ENCODE assay signal across 15 mouse cellular contexts in the genomic region with DNA sequence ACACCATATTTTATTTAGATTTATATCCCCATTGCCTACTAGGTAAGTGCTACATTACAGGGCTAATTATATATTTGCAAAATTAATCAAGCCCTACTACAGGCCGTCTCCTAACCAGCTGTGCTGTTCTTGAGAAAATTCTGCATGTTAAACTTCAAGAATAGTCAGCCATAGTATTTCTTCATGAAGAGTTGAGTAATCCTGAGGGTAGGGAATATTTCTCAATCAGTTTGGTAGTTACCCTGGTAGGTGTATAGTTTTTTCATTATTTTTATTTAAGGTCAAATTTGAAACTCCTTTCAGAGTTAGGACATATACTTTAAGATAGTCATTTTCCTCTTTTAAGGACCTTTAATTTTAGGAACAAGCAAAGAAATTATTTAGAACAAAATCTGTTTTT. TPM values are rescaled to one million over a fixed set of nuclear protein-coding genes. Genes with fewer than 3 reads are reported as not detected.
"Had no signal": no experiment of that assay in that cellular context is flagged by ENCODE, and none has a peak within 500 bp of the region (broad histone marks: within the 10 kb centered on the region; RNA-seq: fewer than 3 reads in every experiment).

No protein-coding gene starts in this region.

- H3K27me3 ChIP-seq: limb, embryonic 12.5 days; lung, embryonic 15.5 days; midbrain, embryonic 12.5 days; neural tube, embryonic 15.5 days had no signal

- ATAC-seq: inflammation-experienced regulatory T-cells, adult 6 months; intestine, postnatal 0 days had no signal

- H3K9me3 ChIP-seq: limb, embryonic 12.5 days; lung, embryonic 15.5 days; midbrain, embryonic 12.5 days; neural tube, embryonic 15.5 days had no signal

- DNase-seq: kidney, adult 8-10 months; kidney, postnatal 4 days; thymus, postnatal 4 days had no signal

- H3K4me3 ChIP-seq: layer of hippocampus, adult 2 months; limb, embryonic 12.5 days; lung, embryonic 15.5 days; midbrain, embryonic 12.5 days; neural tube, embryonic 15.5 days had no signal

- H3K27ac ChIP-seq: kidney, postnatal 0 days; layer of hippocampus, adult 2 months; limb, embryonic 12.5 days; lung, embryonic 15.5 days; midbrain, embryonic 12.5 days; neural tube, embryonic 15.5 days; stomach, postnatal 0 days had no signal

- H3K4me2 ChIP-seq: limb, embryonic 12.5 days; lung, embryonic 15.5 days; midbrain, embryonic 12.5 days; neural tube, embryonic 15.5 days had no signal

- H3K9ac ChIP-seq: limb, embryonic 12.5 days; lung, embryonic 15.5 days; midbrain, embryonic 12.5 days; neural tube, embryonic 15.5 days had no signal

RNA-seq across cellular contexts. Expression of a gene that starts 3.7 kb away (rescaled TPM):
- polyA plus RNA-seq: midbrain, embryonic 12.5 days; neural tube, embryonic 15.5 days had no signal

RNA-seq across cellular contexts. Expression of a gene that starts 26.7 kb away (rescaled TPM):
- total RNA-seq: liver, adult 2 months had no signal
- polyA plus RNA-seq: limb, embryonic 12.5 days; liver, adult 2 months; midbrain, postnatal 0 days; neural tube, embryonic 11.5 days had no signal
